8 mouse cellular contexts compared by ENCODE assay signal in the genomic region with DNA sequence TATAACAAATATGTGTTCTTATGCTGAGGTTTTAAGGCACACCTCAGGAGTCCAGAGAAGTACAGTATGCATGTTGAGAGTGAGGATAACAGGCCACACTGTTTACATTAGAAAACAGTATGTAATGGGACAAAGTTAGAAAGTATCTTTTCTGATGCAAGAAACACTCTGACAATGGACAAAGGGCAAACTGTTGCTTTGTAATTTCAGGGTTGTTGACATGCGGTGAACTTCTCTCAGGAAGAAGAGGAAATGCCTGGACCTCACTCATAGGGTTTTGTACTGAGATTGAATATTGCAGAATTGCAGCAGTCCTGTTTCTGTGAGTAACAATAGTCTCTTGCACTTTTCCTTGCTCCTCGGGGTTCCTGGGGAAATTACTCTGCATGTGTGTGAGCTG. TPM values are rescaled to one million over a fixed set of nuclear protein-coding genes. Genes with fewer than 3 reads are reported as not detected.
DNase-seq lines count a peak whose midpoint lies in the region; ATAC-seq lines count a peak whose summit lies in the region.

No protein-coding gene starts in this region.

- DNase-seq in heart, postnatal 14 days = no peak
- DNase-seq in embryo, embryonic 9.5 days (ENCODE audit: extremely low spot score) = peak; percentile 4
- DNase-seq in left cerebral cortex, postnatal 36 days (ENCODE audit: low spot score in 2 of 2) = no peak
- no peak for DNase-seq in testis, postnatal 14 days (ENCODE audit: low spot score)
- DNase-seq in thymus, postnatal 0 days (ENCODE audit: low spot score) = no peak

- peaks cover 21% of the 10 kb centered on the region for H3K36me3 ChIP-seq in heart, embryonic 13.5 days
- no peaks in the 10 kb centered on the region for H3K36me3 ChIP-seq in intestine, embryonic 15.5 days
- peaks cover 3% of the 10 kb centered on the region for H3K36me3 ChIP-seq in midbrain, embryonic 15.5 days (replicated peaks)

- H3K9me3 ChIP-seq in heart, embryonic 13.5 days = no peaks in the 10 kb centered on the region
- no peaks in the 10 kb centered on the region for H3K9me3 ChIP-seq in intestine, embryonic 15.5 days
- no peaks in the 10 kb centered on the region for H3K9me3 ChIP-seq in midbrain, embryonic 15.5 days

- peak overlapping the region; percentile 87 for H3K9ac ChIP-seq in heart, embryonic 13.5 days
- H3K9ac ChIP-seq in intestine, embryonic 15.5 days = peak overlapping the region; percentile 31; the same call in 1 of the 2 replicates
- H3K9ac ChIP-seq in midbrain, embryonic 15.5 days = peak overlapping the region; percentile 53; the same call in 1 of the 2 replicates

- intact Hi-C loops in heart, postnatal 14 days (cut with DNase I) = no loop called here
- intact Hi-C loops in left cerebral cortex, postnatal 36 days (cut with DNase I) = no loop called here

- H3K4me3 ChIP-seq in heart, embryonic 13.5 days = peak overlapping the region; percentile 74
- peak overlapping the region; percentile 48 for H3K4me3 ChIP-seq in intestine, embryonic 15.5 days (replicated peaks)
- peak overlapping the region; percentile 74 for H3K4me3 ChIP-seq in midbrain, embryonic 15.5 days

- H3K27me3 ChIP-seq in heart, embryonic 13.5 days (replicated peaks) = no peaks in the 10 kb centered on the region
- no peaks in the 10 kb centered on the region for H3K27me3 ChIP-seq in intestine, embryonic 15.5 days (replicated peaks)
- H3K27me3 ChIP-seq in midbrain, embryonic 15.5 days (replicated peaks) = no peaks in the 10 kb centered on the region

- WGBS in heart, embryonic 13.5 days = 47% methylated on average over 2 of the region's 2 CpGs
- 33% methylated on average over 2 of the region's 2 CpGs for WGBS in intestine, embryonic 15.5 days
- WGBS in midbrain, embryonic 15.5 days = 27% methylated on average over 2 of the region's 2 CpGs

- peaks cover 11% of the 10 kb centered on the region for H3K4me1 ChIP-seq in heart, embryonic 13.5 days
- H3K4me1 ChIP-seq in intestine, embryonic 15.5 days (replicated peaks) = no peaks in the 10 kb centered on the region; the same call in 1 of the 2 replicates
- peaks cover 15% of the 10 kb centered on the region for H3K4me1 ChIP-seq in midbrain, embryonic 15.5 days

- ATAC-seq in heart, embryonic 13.5 days (ENCODE audit: extremely low read depth, insufficient number of reproducible peaks, low FRiP score, low TSS enrichment) = no peak
- ATAC-seq in intestine, embryonic 15.5 days = no peak
- no peak for ATAC-seq in midbrain, embryonic 15.5 days (replicated peaks)

- peak overlapping the region; percentile 96 for H3K27ac ChIP-seq in heart, embryonic 13.5 days (replicated peaks)
- H3K27ac ChIP-seq in intestine, embryonic 15.5 days = no peak overlapping the region
- H3K27ac ChIP-seq in midbrain, embryonic 15.5 days = no peak overlapping the region

- peak overlapping the region; percentile 72 for H3K4me2 ChIP-seq in heart, embryonic 13.5 days
- peak overlapping the region; percentile 66 for H3K4me2 ChIP-seq in intestine, embryonic 15.5 days (replicated peaks)
- peak overlapping the region; percentile 57 for H3K4me2 ChIP-seq in midbrain, embryonic 15.5 days

RNA-seq across cellular contexts. Expression of a gene that starts 0.9 kb away (rescaled TPM):
- polyA plus RNA-seq in heart, embryonic 13.5 days (2015; fragmentation: Nextera tagmentation; extraction: Ambion mirVana) = 6.4 and 6.5 TPM in 2 replicates
- total RNA-seq in heart, postnatal 14 days (2021) = 1 to 10 TPM; 2.6 to 2.9 TPM
- polyA plus RNA-seq in intestine, embryonic 15.5 days (2015; fragmentation: Nextera tagmentation; extraction: Ambion mirVana) = 7.7 and 8.6 TPM in 2 replicates
- 11.5 and 12.1 TPM in 2 replicates for polyA plus RNA-seq in midbrain, embryonic 15.5 days (2015; fragmentation: Nextera tagmentation; extraction: Ambion mirVana)
- total RNA-seq in left cerebral cortex, postnatal 36 days (2021) = 1 to 10 TPM; 6.8 to 9.5 TPM
- polyA plus RNA-seq in thymus, postnatal 0 days (2015; fragmentation: Nextera tagmentation; extraction: Ambion mirVana) = 3.0 and 3.5 TPM in 2 replicates

RNA-seq across cellular contexts. Expression of a gene that starts 16.7 kb away (rescaled TPM):
- 2.3 and 4.2 TPM in 2 replicates for polyA plus RNA-seq in heart, embryonic 13.5 days (2015; fragmentation: Nextera tagmentation; extraction: Ambion mirVana)
- total RNA-seq in heart, postnatal 14 days (2021) = 1 to 10 TPM; 1.3 to 1.6 TPM
- polyA plus RNA-seq in intestine, embryonic 15.5 days (2015; fragmentation: Nextera tagmentation; extraction: Ambion mirVana) = 6.3 and 8.4 TPM in 2 replicates
- 17.8 and 20.0 TPM in 2 replicates for polyA plus RNA-seq in midbrain, embryonic 15.5 days (2015; fragmentation: Nextera tagmentation; extraction: Ambion mirVana)
- 1 to 10 TPM; 6.5 to 9.0 TPM for total RNA-seq in left cerebral cortex, postnatal 36 days (2021)
- polyA plus RNA-seq in thymus, postnatal 0 days (2015; fragmentation: Nextera tagmentation; extraction: Ambion mirVana) = 12.0 and 12.7 TPM in 2 replicates

RNA-seq across cellular contexts. Expression of a gene that starts 22.2 kb away (rescaled TPM):
- 4.0 TPM in 2 replicates for polyA plus RNA-seq in heart, embryonic 13.5 days (2015; fragmentation: Nextera tagmentation; extraction: Ambion mirVana)
- total RNA-seq in heart, postnatal 14 days (2021) = 1 to 10 TPM; 7.4 to 7.5 TPM
- polyA plus RNA-seq in intestine, embryonic 15.5 days (2015; fragmentation: Nextera tagmentation; extraction: Ambion mirVana) = 4.3 and 4.6 TPM in 2 replicates
- polyA plus RNA-seq in midbrain, embryonic 15.5 days (2015; fragmentation: Nextera tagmentation; extraction: Ambion mirVana) = 10.0 and 10.7 TPM in 2 replicates
- total RNA-seq in left cerebral cortex, postnatal 36 days (2021) = 1 to 10 TPM; 3.4 to 3.5 TPM
- polyA plus RNA-seq in thymus, postnatal 0 days (2015; fragmentation: Nextera tagmentation; extraction: Ambion mirVana) = 3.2 and 3.8 TPM in 2 replicates

RNA-seq across cellular contexts. Expression of a gene that starts 58.0 kb away (rescaled TPM):
- 2.2 and 2.7 TPM in 2 replicates for polyA plus RNA-seq in heart, embryonic 13.5 days (2015; fragmentation: Nextera tagmentation; extraction: Ambion mirVana)
- 1 to 10 TPM; 2.6 to 3.1 TPM for total RNA-seq in heart, postnatal 14 days (2021)
- 3.7 and 4.1 TPM in 2 replicates for polyA plus RNA-seq in intestine, embryonic 15.5 days (2015; fragmentation: Nextera tagmentation; extraction: Ambion mirVana)
- 13.3 and 13.9 TPM in 2 replicates for polyA plus RNA-seq in midbrain, embryonic 15.5 days (2015; fragmentation: Nextera tagmentation; extraction: Ambion mirVana)
- total RNA-seq in left cerebral cortex, postnatal 36 days (2021) = 10 to 100 TPM; 10.6 to 12.1 TPM
- 5.6 and 5.8 TPM in 2 replicates for polyA plus RNA-seq in thymus, postnatal 0 days (2015; fragmentation: Nextera tagmentation; extraction: Ambion mirVana)

Comparison
In these comparisons a context has a peak if more than half of its experiments do, and no peak if none do; other contexts are left out.
1. H3K9ac ChIP-seq: peak in every context shown above with its lines; median percentile 87 in heart, embryonic 13.5 days; 53 in midbrain, embryonic 15.5 days; 31 in intestine, embryonic 15.5 days.